Mouse (Mus musculus): ENCODE results near the gene Prdm11. TPM values are rescaled to one million over a fixed set of nuclear protein-coding genes. Genes with fewer than 3 reads are reported as not detected.
A peak's percentile ranks its signal among the peaks of the same experiment; 100 is the strongest.

The Prdm11 gene
- total RNA-seq (2017): 8.0 and 9.1 TPM in 2 replicates

DNA sequence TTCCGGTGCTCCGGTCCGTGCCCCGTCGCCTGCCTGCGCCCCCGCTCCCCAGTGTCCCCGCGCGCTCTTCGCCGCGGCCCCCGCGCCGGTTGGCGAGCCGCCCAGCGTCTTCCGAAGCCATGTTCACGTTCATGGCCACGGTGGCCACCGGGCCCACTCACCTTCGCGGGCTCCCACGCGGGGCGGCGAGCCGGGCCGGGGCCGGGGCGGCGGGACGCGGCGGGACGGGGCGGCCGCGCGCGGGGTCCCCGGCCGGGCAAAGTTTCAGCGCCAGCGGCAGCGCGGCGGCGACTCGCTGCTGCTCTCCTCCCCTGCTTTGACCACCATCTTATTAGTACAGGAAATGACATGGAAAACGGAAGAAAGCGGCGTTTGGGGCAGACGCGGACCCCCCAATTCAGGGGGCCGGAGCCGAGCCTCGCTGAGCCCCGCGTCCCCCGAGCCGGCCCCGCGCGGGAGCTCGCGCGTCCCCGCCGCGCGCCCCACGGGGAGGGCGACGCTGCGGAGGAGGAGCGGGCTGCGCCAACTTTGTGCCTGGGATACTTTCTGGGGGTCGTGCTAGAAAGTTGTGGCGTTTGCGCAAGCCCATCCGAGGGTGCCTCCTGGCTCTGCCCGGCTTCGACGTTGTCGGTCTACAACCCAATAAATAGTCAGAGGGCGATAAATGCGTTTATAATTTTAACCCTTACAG is at the start of gene Prdm11:
TSS of gene Prdm11 (minus strand) at position 350 of the 691 bp plus-strand sequence.
- no peak for ATAC-seq (ENCODE audit: extremely low read depth, insufficient number of reproducible peaks, low FRiP score, poor library complexity, severe bottlenecking)

DNA sequence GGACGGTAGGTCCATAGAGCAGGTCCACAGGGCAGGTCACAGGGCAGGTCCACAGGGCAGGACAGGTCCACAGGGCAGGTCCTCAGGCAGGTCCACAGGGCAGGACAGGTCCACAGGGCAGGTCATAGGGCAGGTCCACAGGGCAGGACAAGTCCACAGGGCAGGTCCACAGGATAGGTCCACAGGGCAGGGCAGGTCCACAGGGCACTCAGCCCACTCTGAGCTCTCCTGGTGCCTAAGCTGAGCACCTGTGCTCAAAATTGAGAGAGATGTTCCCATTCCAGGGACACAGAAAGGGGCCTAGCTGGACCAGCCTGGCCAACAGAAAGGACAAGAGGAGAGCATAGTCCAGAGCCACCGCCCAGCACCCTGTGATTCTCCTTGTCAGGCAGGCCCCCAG is 46.4 kb upstream of the Prdm11 start:
- no peak; the same call in 1 of the 2 replicates for ATAC-seq (ENCODE audit: extremely low read depth, insufficient number of reproducible peaks, low FRiP score, poor library complexity, severe bottlenecking)

- no peak for ATAC-seq (ENCODE audit: extremely low read depth, insufficient number of reproducible peaks, low FRiP score, poor library complexity, severe bottlenecking)
These were observed 45.7 kb upstream of the Prdm11 start for GRCm38 (mm10) chr2:93091679-93092078.

- no peak for ATAC-seq (ENCODE audit: extremely low read depth, insufficient number of reproducible peaks, low FRiP score, poor library complexity, severe bottlenecking)
These were observed 43.6 kb upstream of the Prdm11 start for GRCm38 (mm10) chr2:93089379-93090089.

GRCm38 (mm10) chr2:93088006-93088405 is 42.0 kb upstream of the Prdm11 start:
- ATAC-seq (ENCODE audit: extremely low read depth, insufficient number of reproducible peaks, low FRiP score, poor library complexity, severe bottlenecking): no peak

DNA sequence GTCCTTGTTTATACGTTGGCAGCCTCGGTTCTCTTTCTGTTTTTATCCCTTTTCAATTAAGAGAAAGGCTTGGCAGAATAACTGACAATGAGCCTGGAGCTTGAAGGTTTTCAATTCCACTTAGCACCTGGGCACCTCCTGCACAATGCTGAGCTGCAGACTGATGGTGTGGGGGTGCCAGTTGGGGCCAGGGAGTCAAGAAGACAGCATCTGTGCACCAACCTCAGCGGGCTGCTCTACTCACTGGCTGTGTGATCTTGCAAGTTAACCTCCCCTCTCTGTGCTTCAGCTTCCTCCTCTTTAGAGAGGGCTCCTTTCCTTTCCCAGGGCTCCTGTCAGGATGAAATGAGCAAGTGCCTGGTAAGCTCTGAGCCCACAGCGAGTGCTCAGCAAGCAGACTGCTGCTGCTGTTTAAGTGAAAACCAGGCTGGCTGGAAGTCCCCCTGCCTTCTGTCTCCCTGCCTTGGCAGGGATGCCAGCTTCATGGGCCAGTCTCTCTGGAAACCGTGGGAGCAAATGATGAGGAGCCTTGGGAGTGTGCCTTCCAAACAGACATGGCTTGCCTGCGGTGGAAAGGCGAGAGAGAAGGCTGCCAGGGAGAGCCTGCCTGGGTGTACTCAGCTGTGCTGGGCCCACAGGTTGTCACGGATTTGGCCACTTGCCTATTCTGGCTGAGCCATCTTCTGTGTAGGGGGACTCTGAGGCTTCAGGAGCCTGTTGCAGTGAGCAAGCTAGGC is 39.5 kb upstream of the Prdm11 start:
- no peak for ATAC-seq (ENCODE audit: extremely low read depth, insufficient number of reproducible peaks, low FRiP score, poor library complexity, severe bottlenecking)

GRCm38 (mm10) chr2:93084481-93084880 is 38.5 kb upstream of the Prdm11 start:
- ATAC-seq (ENCODE audit: extremely low read depth, insufficient number of reproducible peaks, low FRiP score, poor library complexity, severe bottlenecking): no peak

GRCm38 (mm10) chr2:93083317-93083716 is 37.4 kb upstream of the Prdm11 start:
- no peak for ATAC-seq (ENCODE audit: extremely low read depth, insufficient number of reproducible peaks, low FRiP score, poor library complexity, severe bottlenecking)

- no peak for ATAC-seq (ENCODE audit: extremely low read depth, insufficient number of reproducible peaks, low FRiP score, poor library complexity, severe bottlenecking)
These were observed 36.9 kb upstream of the Prdm11 start for GRCm38 (mm10) chr2:93082846-93083245.

DNA sequence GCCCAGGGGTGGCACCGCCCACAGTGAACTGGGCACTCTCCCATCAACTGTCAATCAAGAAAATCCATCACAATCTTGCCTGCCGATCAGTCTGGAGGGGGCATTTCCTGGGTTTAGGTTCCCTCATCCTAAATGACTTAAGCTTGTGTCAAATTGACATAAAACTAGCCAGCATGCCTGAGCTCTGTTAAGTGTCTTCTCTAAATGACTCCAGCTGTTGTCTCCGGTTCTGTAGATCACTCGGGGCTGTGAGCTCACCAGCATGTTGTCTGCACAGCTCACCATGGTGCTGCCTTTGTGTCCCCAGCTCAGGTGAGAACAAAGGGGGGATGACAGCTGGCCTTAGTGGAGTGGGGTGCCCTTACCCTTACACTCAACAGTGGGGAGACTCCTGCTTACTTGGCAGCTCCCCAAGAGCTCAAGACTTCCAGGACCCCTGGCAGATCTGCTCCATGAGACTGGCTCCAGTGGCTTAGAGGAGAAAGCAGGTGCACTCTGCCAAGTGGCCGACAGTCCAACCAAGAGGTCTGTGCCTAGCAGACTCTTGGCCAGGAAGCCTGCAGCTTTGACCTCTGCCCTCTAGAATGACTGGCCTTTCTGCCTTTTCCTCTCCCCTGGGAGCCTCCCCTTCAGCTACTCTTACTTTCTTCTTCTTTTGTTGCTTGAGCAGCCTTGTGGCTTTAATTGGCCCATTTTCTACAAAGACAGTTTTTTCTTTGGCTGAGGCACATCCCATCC is 35.1 kb upstream of the Prdm11 start:
- ATAC-seq (ENCODE audit: extremely low read depth, insufficient number of reproducible peaks, low FRiP score, poor library complexity, severe bottlenecking): no peak

- no peak for ATAC-seq (ENCODE audit: extremely low read depth, insufficient number of reproducible peaks, low FRiP score, poor library complexity, severe bottlenecking)
These were observed 33.4 kb upstream of the Prdm11 start for GRCm38 (mm10) chr2:93079394-93079793.

DNA sequence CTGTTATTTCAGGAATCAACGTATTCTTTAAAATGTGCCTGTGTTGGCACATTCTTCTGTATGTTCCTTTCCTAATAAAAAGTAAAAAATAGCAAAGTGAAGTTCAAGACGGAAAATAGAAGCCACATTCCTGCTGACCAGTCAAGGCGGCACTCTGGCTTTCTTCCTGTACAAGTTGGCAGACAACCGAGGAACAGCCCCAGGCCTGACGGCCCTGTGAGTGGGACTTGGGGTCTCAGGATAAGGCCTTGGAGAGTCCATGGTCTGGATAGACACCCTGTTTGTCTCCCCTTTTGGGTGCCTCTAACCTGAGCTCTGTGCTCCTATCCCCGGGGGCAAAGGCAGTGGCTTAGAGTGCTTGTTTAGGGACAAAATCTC is 30.6 kb upstream of the Prdm11 start:
- no peak for ATAC-seq (ENCODE audit: extremely low read depth, insufficient number of reproducible peaks, low FRiP score, poor library complexity, severe bottlenecking)

DNA sequence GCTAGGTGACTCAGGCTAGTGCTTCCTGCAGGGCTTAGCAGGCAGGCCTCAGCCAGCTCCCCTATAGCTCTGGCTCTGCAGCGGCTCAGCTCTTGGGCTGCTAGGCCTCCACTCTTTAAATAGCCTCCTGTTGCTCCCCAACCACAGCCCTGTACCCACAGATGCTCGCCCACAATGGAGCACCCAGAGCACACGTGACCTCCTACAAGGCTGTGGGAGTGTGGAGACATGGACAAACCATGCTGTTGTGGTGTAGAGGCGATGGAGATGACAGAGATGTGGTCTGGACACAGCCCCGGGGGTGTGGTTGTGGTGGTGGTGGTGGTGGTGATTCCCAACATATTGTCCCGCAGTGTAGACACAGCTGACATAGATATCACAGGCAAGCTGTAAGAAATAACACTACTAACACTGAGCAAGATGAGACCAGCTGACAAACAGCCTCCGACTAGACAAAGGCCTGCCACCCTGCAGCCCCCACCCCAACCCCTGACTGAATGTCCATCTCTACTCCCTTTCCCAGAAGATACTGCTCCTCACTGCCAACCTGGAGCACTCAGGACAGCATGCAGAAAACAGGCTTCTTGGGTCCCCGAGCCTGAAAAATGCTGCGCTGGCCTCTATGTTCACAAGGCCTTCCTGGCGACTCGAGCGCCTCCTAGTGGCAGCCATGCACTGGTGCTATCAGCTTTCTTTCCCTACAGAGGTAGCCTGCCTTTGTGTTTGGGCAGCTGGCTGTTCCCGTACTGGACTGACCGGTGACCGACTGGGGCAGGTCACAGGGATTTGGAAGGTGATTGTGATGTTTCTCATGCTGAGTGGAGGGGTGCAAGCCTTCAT is 30.0 kb upstream of the Prdm11 start:
- peak; percentile 61; the same call in 1 of the 2 replicates for ATAC-seq (ENCODE audit: extremely low read depth, insufficient number of reproducible peaks, low FRiP score, poor library complexity, severe bottlenecking)

GRCm38 (mm10) chr2:93071656-93072055 is 25.7 kb upstream of the Prdm11 start:
- ATAC-seq (ENCODE audit: extremely low read depth, insufficient number of reproducible peaks, low FRiP score, poor library complexity, severe bottlenecking): no peak

- peak; percentile 53; the same call in 1 of the 2 replicates for ATAC-seq (ENCODE audit: extremely low read depth, insufficient number of reproducible peaks, low FRiP score, poor library complexity, severe bottlenecking)
These were observed 23.0 kb upstream of the Prdm11 start for GRCm38 (mm10) chr2:93068942-93069341.

GRCm38 (mm10) chr2:93063347-93063746 is 17.4 kb upstream of the Prdm11 start:
- no peak for ATAC-seq (ENCODE audit: extremely low read depth, insufficient number of reproducible peaks, low FRiP score, poor library complexity, severe bottlenecking)

DNA sequence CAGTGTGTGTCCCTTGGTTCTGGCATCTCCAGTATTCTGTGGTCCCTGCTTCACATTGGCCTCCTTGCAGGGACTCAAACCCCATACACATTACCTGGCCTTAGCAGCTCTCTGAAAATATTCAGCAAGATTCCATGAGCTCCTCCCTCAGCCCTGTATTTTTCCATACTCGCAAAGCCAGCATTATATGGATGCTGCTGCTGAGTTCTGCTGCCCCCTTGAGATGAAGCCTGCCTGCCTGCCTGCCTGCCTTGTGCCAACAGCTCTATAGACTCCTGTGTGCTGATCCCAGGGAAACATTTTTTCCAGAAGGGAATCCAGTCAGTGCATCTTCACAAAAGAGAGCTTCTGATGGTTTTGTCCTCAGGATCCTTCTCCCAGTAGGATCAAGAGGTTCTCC is 5.9 kb upstream of the Prdm11 start:
- no peak for ATAC-seq (ENCODE audit: extremely low read depth, insufficient number of reproducible peaks, low FRiP score, poor library complexity, severe bottlenecking)

DNA sequence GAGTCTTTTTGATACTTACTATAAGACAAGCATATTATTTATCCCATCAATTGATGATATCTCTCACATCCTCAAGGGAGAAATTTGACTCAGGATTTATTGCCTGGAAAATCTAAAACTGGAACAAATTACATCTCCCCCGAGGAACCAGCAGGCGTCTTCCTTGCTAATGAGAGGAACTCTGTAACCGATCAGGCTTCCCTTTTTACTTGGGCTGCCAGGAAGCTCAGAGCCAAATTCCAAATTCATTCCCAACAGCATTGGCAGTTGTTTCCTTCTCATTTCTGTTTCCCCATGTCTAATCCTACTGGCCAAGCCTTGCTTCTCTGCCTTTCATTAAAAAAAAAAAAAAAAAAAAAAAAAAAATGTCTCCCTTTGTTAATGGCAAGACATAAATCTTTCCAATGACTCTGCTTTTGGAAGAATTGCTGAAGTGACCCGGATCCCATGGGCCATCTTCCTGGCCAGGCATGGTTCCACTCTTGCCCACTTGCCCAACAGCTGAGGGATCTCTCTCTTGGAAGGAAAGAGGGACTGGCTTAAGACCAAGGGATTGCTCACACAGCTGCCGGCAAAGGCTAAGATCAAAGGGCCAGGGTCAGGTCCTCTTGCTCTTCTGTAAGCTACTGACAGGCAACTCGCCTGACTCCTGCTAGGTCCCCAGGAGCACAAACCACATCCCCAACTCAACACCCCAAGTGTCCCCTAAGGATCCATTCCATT is 2.8 kb upstream of the Prdm11 start:
- ATAC-seq (ENCODE audit: extremely low read depth, insufficient number of reproducible peaks, low FRiP score, poor library complexity, severe bottlenecking): no peak
